ENCODE assay signal across 11 mouse cellular contexts in genomic region chr8:33991165-33991916, GRCm38 (mm10).
DNase-seq lines count a peak whose midpoint lies in the region; ATAC-seq and TF ChIP-seq lines count a peak whose summit lies in the region.
"Had no signal": no experiment of that assay in that cellular context is flagged by ENCODE, and none has a peak within 500 bp of the region (broad histone marks: within the 10 kb centered on the region; RNA-seq: fewer than 3 reads in every experiment).

No protein-coding gene starts in this region.

- H3K36me3 ChIP-seq in forebrain, embryonic 10.5 days (replicated peaks): no peaks in the 10 kb centered on the region
- no peaks in the 10 kb centered on the region for H3K36me3 ChIP-seq in forebrain, embryonic 11.5 days (ENCODE audit: control insufficient read depth, insufficient read depth, low read length)
- no peaks in the 10 kb centered on the region for H3K36me3 ChIP-seq in hindbrain, embryonic 15.5 days
- no peaks in the 10 kb centered on the region for H3K36me3 ChIP-seq in midbrain, embryonic 10.5 days

- peak overlapping the region; percentile 78 for H3K27ac ChIP-seq in forebrain, embryonic 10.5 days
- H3K27ac ChIP-seq in forebrain, embryonic 11.5 days (ENCODE audit: low read depth, low read length): no peak overlapping the region
- H3K27ac ChIP-seq in hindbrain, embryonic 15.5 days (replicated peaks): no peak overlapping the region
- H3K27ac ChIP-seq in midbrain, embryonic 10.5 days (replicated peaks): peak overlapping the region; percentile 68

- peak overlapping the region; percentile 26 for H3K4me3 ChIP-seq in forebrain, embryonic 10.5 days
- no peak overlapping the region for H3K4me3 ChIP-seq in forebrain, embryonic 11.5 days (ENCODE audit: low read depth, low read length)
- H3K4me3 ChIP-seq in hindbrain, embryonic 15.5 days: peak overlapping the region; percentile 16; the same call in 1 of the 2 replicates
- peak overlapping the region; percentile 20; the same call in 1 of the 2 replicates for H3K4me3 ChIP-seq in midbrain, embryonic 10.5 days
- H3K4me3 ChIP-seq: myocyte had no signal

- H3K9ac ChIP-seq in forebrain, embryonic 11.5 days (ENCODE audit: low read length): no peak overlapping the region
- H3K9ac ChIP-seq in hindbrain, embryonic 15.5 days: no peak overlapping the region

- TF ChIP-seq CTCF in brain, embryonic 14.5 days (IDR thresholded peaks at IDR 0.05; ENCODE audit: borderline replicate concordance, extremely low read depth, insufficient read depth, insufficient read length): no peak

- TF ChIP-seq POLR2A in brain, embryonic 14.5 days (IDR thresholded peaks at IDR 0.05; ENCODE audit: borderline replicate concordance, extremely low read depth, insufficient read depth, insufficient read length, poor library complexity, severe bottlenecking): no peak

- 28% methylated on average over 17 of the region's 17 CpGs for WGBS in forebrain, embryonic 10.5 days
- 21% methylated on average over 17 of the region's 17 CpGs for WGBS in forebrain, embryonic 11.5 days
- 23% methylated on average over 17 of the region's 17 CpGs for WGBS in hindbrain, embryonic 15.5 days
- WGBS in midbrain, embryonic 10.5 days: 26% methylated on average over 17 of the region's 17 CpGs

- no peak overlapping the region for H3K4me2 ChIP-seq in forebrain, embryonic 11.5 days (ENCODE audit: low read depth, low read length, severe bottlenecking)
- peak overlapping the region; percentile 49 for H3K4me2 ChIP-seq in hindbrain, embryonic 15.5 days

- peaks cover 25% of the 10 kb centered on the region for H3K4me1 ChIP-seq in forebrain, embryonic 10.5 days
- no peaks in the 10 kb centered on the region for H3K4me1 ChIP-seq in forebrain, embryonic 11.5 days (replicated peaks; ENCODE audit: control insufficient read depth, insufficient read depth, low read length)
- peaks cover 8% of the 10 kb centered on the region; the same call in 1 of the 2 replicates for H3K4me1 ChIP-seq in hindbrain, embryonic 15.5 days (replicated peaks)
- H3K4me1 ChIP-seq in midbrain, embryonic 10.5 days: peaks cover 24% of the 10 kb centered on the region

- no peak for ATAC-seq in forebrain, embryonic 11.5 days (replicated peaks; ENCODE audit: low FRiP score)
- no peak for ATAC-seq in hindbrain, embryonic 15.5 days (ENCODE audit: low FRiP score, low read depth)
- no peak for ATAC-seq in frontal cortex, adult (ENCODE audit: low TSS enrichment)
- ATAC-seq: activated CD4-positive, CD25-positive, alpha-beta regulatory T cell, adult 4 months had no signal

- peak; percentile 33 for DNase-seq in forebrain, embryonic 10.5 days (ENCODE audit: extremely low spot score, low spot score)
- DNase-seq in forebrain, embryonic 11.5 days (ENCODE audit: low spot score): no peak
- DNase-seq in brain, embryonic 14.5 days (ENCODE audit: low read depth): peak; percentile 61
- peak; percentile 43 for DNase-seq in midbrain, embryonic 10.5 days (ENCODE audit: low spot score)
- DNase-seq in gastrocnemius, postnatal 25 days: no peak
- no peak for DNase-seq in ovary, postnatal 14 days (ENCODE audit: low spot score)
- DNase-seq: kidney, adult 8-10 months had no signal

- peaks cover 3% of the 10 kb centered on the region; the same call in 1 of the 2 replicates for H3K27me3 ChIP-seq in forebrain, embryonic 10.5 days (ENCODE audit: poor library complexity, severe bottlenecking)
- H3K27me3 ChIP-seq in forebrain, embryonic 11.5 days (ENCODE audit: control insufficient read depth, insufficient read depth, low read length): no peaks in the 10 kb centered on the region
- H3K27me3 ChIP-seq in hindbrain, embryonic 15.5 days: no peaks in the 10 kb centered on the region
- H3K27me3 ChIP-seq in midbrain, embryonic 10.5 days (ENCODE audit: low read depth, poor library complexity, severe bottlenecking): no peaks in the 10 kb centered on the region

- no peaks in the 10 kb centered on the region for H3K9me3 ChIP-seq in forebrain, embryonic 10.5 days
- H3K9me3 ChIP-seq in forebrain, embryonic 11.5 days (ENCODE audit: control insufficient read depth, low read length): no peaks in the 10 kb centered on the region
- no peaks in the 10 kb centered on the region for H3K9me3 ChIP-seq in hindbrain, embryonic 15.5 days
- H3K9me3 ChIP-seq in midbrain, embryonic 10.5 days (replicated peaks): no peaks in the 10 kb centered on the region

Comparison
In these comparisons a context has a peak if more than half of its experiments do, and no peak if none do; other contexts are left out.
1. DNase-seq: peak in forebrain, embryonic 10.5 days (single experiment), brain, embryonic 14.5 days (single experiment) and midbrain, embryonic 10.5 days (single experiment); none in forebrain, embryonic 11.5 days (single experiment), gastrocnemius, postnatal 25 days (single experiment) and ovary, postnatal 14 days (single experiment).
2. H3K27ac ChIP-seq: peak in forebrain, embryonic 10.5 days (single experiment) and midbrain, embryonic 10.5 days (single experiment); none in forebrain, embryonic 11.5 days (single experiment) and hindbrain, embryonic 15.5 days (single experiment).